Mouse (Mus musculus) limb, embryonic 10.5 days (tissue): ENCODE data around the gene Bpnt1. TPM values are rescaled to one million over a fixed set of nuclear protein-coding genes. Genes with fewer than 3 reads are reported as not detected.
A peak's percentile ranks its signal among the peaks of the same experiment; 100 is the strongest.
"Not testable (repeated sequence)": the region's sequence is repeated elsewhere in the genome, so short reads cannot be mapped to it uniquely, and the experiment has no call there.

ENCODE experiments used
- DNase-seq: peaks from one replicate; pipeline ENCODE4 v3.0.0-alpha.2; 2017; ENCODE audit warnings: low spot score
- H3K27ac ChIP-seq: fragments of 300-500 bp; sonication (generic); 2 replicates; pipeline ENCODE4 v1.5.1; 2016; ENCODE audit warnings: mild to moderate bottlenecking
- H3K27me3 ChIP-seq: fragments of 300-500 bp; sonication (generic); 2 replicates; pipeline ENCODE4 v1.6.1; 2016; ENCODE audit warnings: low read depth, mild to moderate bottlenecking; ENCODE audit not compliant: poor library complexity, severe bottlenecking
- H3K36me3 ChIP-seq: fragments of 300-500 bp; sonication (generic); 2 replicates; pipeline ENCODE4 v1.6.1; 2016; ENCODE audit warnings: mild to moderate bottlenecking, moderate library complexity
- H3K4me1 ChIP-seq: fragments of 300-500 bp; sonication (generic); 2 replicates; pipeline ENCODE4 v1.6.1; 2016
- H3K4me3 ChIP-seq: fragments of 300-500 bp; sonication (generic); 2 replicates; pipeline ENCODE4 v1.5.1; 2016; ENCODE audit warnings: mild to moderate bottlenecking, moderate library complexity
- H3K9me3 ChIP-seq: fragments of 300-500 bp; sonication (generic); replicated peaks from 2 replicates; pipeline ENCODE4 v1.6.1; 2016; ENCODE audit warnings: mild to moderate bottlenecking
- WGBS: fragments of 180-500 bp; shearing (Covaris S2); methylation state at CpG from one replicate; pipeline ENCODE4 v1.1.7; 2016; 5-methylcytosine and 5-hydroxymethylcytosine counted together
- polyA plus RNA-seq: library from polyadenylated mRNA; unstranded; fragments of >200 nt; fragmentation: Nextera tagmentation; extraction: Ambion mirVana; gene quantifications from 2 replicates; pipeline ENCODE4 v1.2.1, GENCODE M21; 2016

Bpnt1 gene
- polyA plus RNA-seq, 1 experiment from 2014 or later: 30.6 TPM

GRCm38 (mm10) chr1:185307645-185308044 lies 24.3 kb upstream of the Bpnt1 start:
- Histone ChIP-seq H3K27ac (no peak overlapping the region), H3K36me3 (peaks cover 55% of the 10 kb centered on the region), H3K9me3 (no peaks in the 10 kb centered on the region), H3K4me3 (no peak overlapping the region), H3K27me3 (no peaks in the 10 kb centered on the region), H3K4me1 (no peaks in the 10 kb centered on the region)
- no peak for DNase-seq
- 93% methylated on average over 7 of the region's 7 CpGs for WGBS

GRCm38 (mm10) chr1:185308334-185308733 lies 23.6 kb upstream of the Bpnt1 start:
- Histone ChIP-seq H3K36me3 (peaks cover 55% of the 10 kb centered on the region), H3K4me3 (no peak overlapping the region), H3K9me3 (no peaks in the 10 kb centered on the region), H3K4me1 (no peaks in the 10 kb centered on the region), H3K27me3 (no peaks in the 10 kb centered on the region), H3K27ac (no peak overlapping the region)
- 98% methylated on average over 2 of the region's 2 CpGs for WGBS
- no peak for DNase-seq

GRCm38 (mm10) chr1:185308908-185309307 lies 23.0 kb upstream of the Bpnt1 start:
- H3K4me1 ChIP-seq: no peaks in the 10 kb centered on the region
- no peak for DNase-seq
- H3K36me3 ChIP-seq: peaks cover 58% of the 10 kb centered on the region
- H3K9me3 ChIP-seq: no peaks in the 10 kb centered on the region
- no peaks in the 10 kb centered on the region for H3K27me3 ChIP-seq
- 84% methylated on average over 4 of the region's 4 CpGs for WGBS
- H3K27ac ChIP-seq: no peak overlapping the region
- no peak overlapping the region for H3K4me3 ChIP-seq

- no peak for DNase-seq
- Histone ChIP-seq H3K4me3 (no peak overlapping the region), H3K9me3 (no peaks in the 10 kb centered on the region), H3K27ac (no peak overlapping the region), H3K4me1 (no peaks in the 10 kb centered on the region), H3K27me3 (no peaks in the 10 kb centered on the region), H3K36me3 (peaks cover 70% of the 10 kb centered on the region)
- 93% methylated on average over 9 of the region's 9 CpGs for WGBS
Measured at GRCm38 (mm10) chr1:185311949-185312348, 20.0 kb upstream of the Bpnt1 start.

- peaks cover 73% of the 10 kb centered on the region for H3K36me3 ChIP-seq
Measured at GRCm38 (mm10) chr1:185314546-185314945, 17.4 kb upstream of the Bpnt1 start.

GRCm38 (mm10) chr1:185315846-185316568 lies 15.9 kb upstream of the Bpnt1 start:
- H3K9me3 ChIP-seq: no peaks in the 10 kb centered on the region
- no peak for DNase-seq
- H3K27me3 ChIP-seq: no peaks in the 10 kb centered on the region
- H3K4me3 ChIP-seq: no peak overlapping the region
- H3K4me1 ChIP-seq: no peaks in the 10 kb centered on the region
- WGBS: 91% methylated on average over 16 of the region's 16 CpGs
- H3K27ac ChIP-seq: no peak overlapping the region
- H3K36me3 ChIP-seq: peaks cover 83% of the 10 kb centered on the region

More at GRCm38 (mm10) chr1:185314546-185314945, 17.4 kb upstream of the Bpnt1 start:
- Histone ChIP-seq H3K4me1 (no peaks in the 10 kb centered on the region), H3K27ac (no peak overlapping the region), H3K4me3 (no peak overlapping the region), H3K27me3 (no peaks in the 10 kb centered on the region), H3K9me3 (no peaks in the 10 kb centered on the region)
- DNase-seq: no peak
- WGBS: 93% methylated on average over 4 of the region's 4 CpGs

GRCm38 (mm10) chr1:185327754-185328345 lies 4.1 kb upstream of the Bpnt1 start:
- 75% methylated on average over 3 of the region's 3 CpGs for WGBS
- not testable (repeated sequence) for H3K9me3 ChIP-seq, H3K27ac ChIP-seq, DNase-seq, H3K27me3 ChIP-seq
- peaks cover 43% of the 10 kb centered on the region for H3K36me3 ChIP-seq
- peaks cover 12% of the 10 kb centered on the region for H3K4me1 ChIP-seq
- peak overlapping the region; percentile 97 for H3K4me3 ChIP-seq

GRCm38 (mm10) chr1:185328721-185329610 lies 3.0 kb upstream of the Bpnt1 start, which contains the start of gene Iars2:
TSS of gene Iars2 (minus strand) at chr1:185329396.
- H3K27ac ChIP-seq: peak within 1 kb of the TSS; percentile 97
- no peaks in the 10 kb centered on the region for H3K9me3 ChIP-seq
- H3K4me1 ChIP-seq: peaks cover 18% of the 10 kb centered on the region
- H3K4me3 ChIP-seq: peak within 1 kb of the TSS; percentile 97
- H3K27me3 ChIP-seq: no peaks in the 10 kb centered on the region
- H3K36me3 ChIP-seq: peaks cover 32% of the 10 kb centered on the region
- DNase-seq: peak; percentile 98
- under 1% methylated on average over 74 of the region's 76 CpGs for WGBS

- Histone ChIP-seq H3K9me3 (no peaks in the 10 kb centered on the region), H3K4me1 (peaks cover 18% of the 10 kb centered on the region), H3K27ac (no peak overlapping the region), H3K36me3 (peaks cover 23% of the 10 kb centered on the region), H3K27me3 (no peaks in the 10 kb centered on the region), H3K4me3 (peak overlapping the region; percentile 97; the same call in 1 of the 2 replicates)
- WGBS: 94% methylated on average over 8 of the region's 8 CpGs
- no peak for DNase-seq
Measured at GRCm38 (mm10) chr1:185329851-185330250, 2.1 kb upstream of the Bpnt1 start.

GRCm38 (mm10) chr1:185331364-185331763 lies 585 bp upstream of the Bpnt1 start:
- H3K4me3 ChIP-seq: peak overlapping the region; percentile 68
- H3K27me3 ChIP-seq: no peaks in the 10 kb centered on the region
- DNase-seq: no peak
- no peaks in the 10 kb centered on the region for H3K9me3 ChIP-seq
- WGBS: 60% methylated on average over 5 of the region's 5 CpGs
- peaks cover 18% of the 10 kb centered on the region for H3K4me1 ChIP-seq
- H3K36me3 ChIP-seq: peaks cover 9% of the 10 kb centered on the region
- H3K27ac ChIP-seq: no peak overlapping the region

- Histone ChIP-seq H3K4me1 (peaks cover 12% of the 10 kb centered on the region), H3K27me3 (no peaks in the 10 kb centered on the region), H3K36me3 (peaks cover 16% of the 10 kb centered on the region), H3K27ac (no peak overlapping the region), H3K4me3 (no peak overlapping the region), H3K9me3 (no peaks in the 10 kb centered on the region)
- no peak for DNase-seq
- WGBS: 92% methylated on average over 5 of the region's 5 CpGs
Measured at GRCm38 (mm10) chr1:185333651-185334050, 1.7 kb downstream of the Bpnt1 start.

- Histone ChIP-seq H3K4me1 (peaks cover 12% of the 10 kb centered on the region), H3K4me3 (no peak overlapping the region), H3K27me3 (no peaks in the 10 kb centered on the region), H3K36me3 (peaks cover 20% of the 10 kb centered on the region), H3K27ac (no peak overlapping the region), H3K9me3 (no peaks in the 10 kb centered on the region)
- DNase-seq: no peak
- 93% methylated on average over 4 of the region's 4 CpGs for WGBS
Measured at GRCm38 (mm10) chr1:185334136-185334535, 2.2 kb downstream of the Bpnt1 start.
